Mouse (Mus musculus): Measurements from ENCODE around the gene Sf3b4.

- TF ChIP-seq CTCF (IDR thresholded peaks at IDR 0.05; ENCODE audit: extremely low read depth, insufficient read depth, low read length), result no peak
- no peak for TF ChIP-seq POLR2A (IDR thresholded peaks at IDR 0.05; ENCODE audit: extremely low read depth, insufficient read depth, low read length)
Observed at GRCm38 (mm10) chr3:96178427-96178826, 6.3 kb downstream of the Sf3b4 start.

Data from cortical plate, adult 2 months (tissue).